Mouse (Mus musculus): ENCODE results near the gene Ascl4. TPM values are rescaled to one million over a fixed set of nuclear protein-coding genes. Genes with fewer than 3 reads are reported as not detected.

Gene Ascl4
- polyA plus RNA-seq (2014; fragmentation: Nextera tagmentation; extraction: Ambion mirVana): 0.14 and 0.15 TPM in 2 replicates

GRCm38 (mm10) chr10:85927676-85928445 is at the start of gene Ascl4:
Gene Ascl4 (plus strand): TSS chr10:85927681.
- Histone ChIP-seq H3K9me3 (ENCODE audit: control insufficient read depth, low read length) (no peaks in the 10 kb centered on the region), H3K4me1 (ENCODE audit: control insufficient read depth, insufficient read depth, low read length) (no peaks in the 10 kb centered on the region), H3K4me2 (ENCODE audit: low read depth, severe bottlenecking) (peak within 1 kb of the TSS; percentile 77), H3K36me3 (ENCODE audit: control insufficient read depth, insufficient read depth, low read length) (no peaks in the 10 kb centered on the region), H3K27ac (replicated peaks; ENCODE audit: low read depth, low read length) (no peak within 1 kb of the TSS), H3K4me3 (ENCODE audit: low read depth, low read length) (peak within 1 kb of the TSS; percentile 41), H3K9ac (ENCODE audit: low read length) (peak within 1 kb of the TSS; percentile 35; the same call in 1 of the 2 replicates), H3K27me3 (ENCODE audit: control insufficient read depth, insufficient read depth, low read length) (peaks cover 12% of the 10 kb centered on the region)
- WGBS: 2% methylated on average over 23 of the region's 23 CpGs
- DNase-seq (ENCODE audit: low spot score) (peak; percentile 56), ATAC-seq (ENCODE audit: insufficient number of reproducible peaks, low FRiP score, low TSS enrichment, low read depth) (no peak)

GRCm38 (mm10) chr10:85879886-85880486 is 47.5 kb upstream of the Ascl4 start:
- peaks cover 27% of the 10 kb centered on the region for H3K36me3 ChIP-seq (ENCODE audit: control insufficient read depth, insufficient read depth, low read length)
- H3K9me3 ChIP-seq (ENCODE audit: control insufficient read depth, low read length): no peaks in the 10 kb centered on the region
- H3K27ac ChIP-seq (replicated peaks; ENCODE audit: low read depth, low read length): no peak overlapping the region
- no peaks in the 10 kb centered on the region for H3K4me1 ChIP-seq (ENCODE audit: control insufficient read depth, insufficient read depth, low read length)
- ATAC-seq (ENCODE audit: insufficient number of reproducible peaks, low FRiP score, low TSS enrichment, low read depth) (no peak), DNase-seq (ENCODE audit: low spot score) (no peak)
- no peak overlapping the region for H3K4me2 ChIP-seq (ENCODE audit: low read depth, severe bottlenecking)
- no peak overlapping the region for H3K9ac ChIP-seq (ENCODE audit: low read length)
- no peak overlapping the region for H3K4me3 ChIP-seq (ENCODE audit: low read depth, low read length)
- WGBS: 91% methylated on average over 8 of the region's 8 CpGs
- H3K27me3 ChIP-seq (ENCODE audit: control insufficient read depth, insufficient read depth, low read length): no peaks in the 10 kb centered on the region

- Histone ChIP-seq H3K4me3 (ENCODE audit: low read depth, low read length) (peak within 1 kb of the TSS; percentile 97), H3K27ac (replicated peaks; ENCODE audit: low read depth, low read length) (peak within 1 kb of the TSS; percentile 72; the same call in 1 of the 2 replicates), H3K9me3 (ENCODE audit: control insufficient read depth, low read length) (no peaks in the 10 kb centered on the region), H3K36me3 (ENCODE audit: control insufficient read depth, insufficient read depth, low read length) (peaks cover 7% of the 10 kb centered on the region; the same call in 1 of the 2 replicates), H3K4me1 (ENCODE audit: control insufficient read depth, insufficient read depth, low read length) (peaks cover 9% of the 10 kb centered on the region; the same call in 1 of the 2 replicates), H3K4me2 (ENCODE audit: low read depth, severe bottlenecking) (peak within 1 kb of the TSS; percentile 75), H3K27me3 (ENCODE audit: control insufficient read depth, insufficient read depth, low read length) (no peaks in the 10 kb centered on the region), H3K9ac (ENCODE audit: low read length) (peak within 1 kb of the TSS; percentile 82)
- ATAC-seq (ENCODE audit: insufficient number of reproducible peaks, low FRiP score, low TSS enrichment, low read depth) (peak; percentile 100), DNase-seq (ENCODE audit: low spot score) (peak; percentile 98)
- WGBS: under 1% methylated on average over 75 of the region's 90 CpGs
These were observed 10.8 kb upstream of the Ascl4 start, which contains the start of gene Prdm4 for GRCm38 (mm10) chr10:85916498-85917309. Gene Prdm4 (minus strand): TSS chr10:85917142.

- H3K4me3 ChIP-seq (ENCODE audit: low read depth, low read length): peak overlapping the region; percentile 41
- DNase-seq (ENCODE audit: low spot score) (peak; percentile 78), ATAC-seq (ENCODE audit: insufficient number of reproducible peaks, low FRiP score, low TSS enrichment, low read depth) (peak; percentile 63; the same call in 1 of the 2 replicates)
- no peaks in the 10 kb centered on the region for H3K4me1 ChIP-seq (ENCODE audit: control insufficient read depth, insufficient read depth, low read length)
- H3K36me3 ChIP-seq (ENCODE audit: control insufficient read depth, insufficient read depth, low read length): no peaks in the 10 kb centered on the region
- H3K27me3 ChIP-seq (ENCODE audit: control insufficient read depth, insufficient read depth, low read length): peaks cover 12% of the 10 kb centered on the region
- no peaks in the 10 kb centered on the region for H3K9me3 ChIP-seq (ENCODE audit: control insufficient read depth, low read length)
- peak overlapping the region; percentile 35; the same call in 1 of the 2 replicates for H3K9ac ChIP-seq (ENCODE audit: low read length)
- H3K4me2 ChIP-seq (ENCODE audit: low read depth, severe bottlenecking): peak overlapping the region; percentile 77
- WGBS: under 1% methylated on average over 63 of the region's 63 CpGs
- no peak overlapping the region for H3K27ac ChIP-seq (replicated peaks; ENCODE audit: low read depth, low read length)
These were observed 1.2 kb downstream of the Ascl4 start for GRCm38 (mm10) chr10:85928499-85929207.

GRCm38 (mm10) chr10:85929208-85929591 is 1.7 kb downstream of the Ascl4 start:
- Histone ChIP-seq H3K27me3 (ENCODE audit: control insufficient read depth, insufficient read depth, low read length) (peaks cover 12% of the 10 kb centered on the region), H3K4me2 (ENCODE audit: low read depth, severe bottlenecking) (peak overlapping the region; percentile 77; the same call in 1 of the 2 replicates), H3K9ac (ENCODE audit: low read length) (no peak overlapping the region), H3K4me3 (ENCODE audit: low read depth, low read length) (no peak overlapping the region; the same call in 1 of the 2 replicates), H3K27ac (replicated peaks; ENCODE audit: low read depth, low read length) (no peak overlapping the region), H3K9me3 (ENCODE audit: control insufficient read depth, low read length) (no peaks in the 10 kb centered on the region), H3K36me3 (ENCODE audit: control insufficient read depth, insufficient read depth, low read length) (no peaks in the 10 kb centered on the region), H3K4me1 (ENCODE audit: control insufficient read depth, insufficient read depth, low read length) (no peaks in the 10 kb centered on the region)
- ATAC-seq (ENCODE audit: insufficient number of reproducible peaks, low FRiP score, low TSS enrichment, low read depth) (no peak), DNase-seq (ENCODE audit: low spot score) (no peak)
- WGBS: 57% methylated on average over 11 of the region's 11 CpGs

GRCm38 (mm10) chr10:85929962-85930361 is 2.5 kb downstream of the Ascl4 start:
- H3K4me1 ChIP-seq (ENCODE audit: control insufficient read depth, insufficient read depth, low read length): no peaks in the 10 kb centered on the region
- H3K9ac ChIP-seq (ENCODE audit: low read length): no peak overlapping the region
- H3K4me2 ChIP-seq (ENCODE audit: low read depth, severe bottlenecking): no peak overlapping the region
- WGBS: 88% methylated on average over 11 of the region's 11 CpGs
- H3K9me3 ChIP-seq (ENCODE audit: control insufficient read depth, low read length): no peaks in the 10 kb centered on the region
- no peak overlapping the region for H3K27ac ChIP-seq (replicated peaks; ENCODE audit: low read depth, low read length)
- H3K27me3 ChIP-seq (ENCODE audit: control insufficient read depth, insufficient read depth, low read length): peaks cover 12% of the 10 kb centered on the region
- ATAC-seq (ENCODE audit: insufficient number of reproducible peaks, low FRiP score, low TSS enrichment, low read depth): no peak
- no peak for DNase-seq (ENCODE audit: low spot score)
- no peak overlapping the region for H3K4me3 ChIP-seq (ENCODE audit: low read depth, low read length)
- no peaks in the 10 kb centered on the region for H3K36me3 ChIP-seq (ENCODE audit: control insufficient read depth, insufficient read depth, low read length)

GRCm38 (mm10) chr10:85936280-85936965 is 8.9 kb downstream of the Ascl4 start:
- H3K9ac ChIP-seq (ENCODE audit: low read length): no peak overlapping the region
- H3K4me2 ChIP-seq (ENCODE audit: low read depth, severe bottlenecking): no peak overlapping the region
- no peak for ATAC-seq (ENCODE audit: insufficient number of reproducible peaks, low FRiP score, low TSS enrichment, low read depth)
- no peak overlapping the region for H3K4me3 ChIP-seq (ENCODE audit: low read depth, low read length)
- 87% methylated on average over 6 of the region's 6 CpGs for WGBS
- no peaks in the 10 kb centered on the region for H3K4me1 ChIP-seq (ENCODE audit: control insufficient read depth, insufficient read depth, low read length)
- no peak for DNase-seq (ENCODE audit: low spot score)
- no peaks in the 10 kb centered on the region; the same call in 1 of the 2 replicates for H3K9me3 ChIP-seq (ENCODE audit: control insufficient read depth, low read length)
- H3K27me3 ChIP-seq (ENCODE audit: control insufficient read depth, insufficient read depth, low read length): no peaks in the 10 kb centered on the region
- H3K36me3 ChIP-seq (ENCODE audit: control insufficient read depth, insufficient read depth, low read length): peaks cover 34% of the 10 kb centered on the region
- no peak overlapping the region for H3K27ac ChIP-seq (replicated peaks; ENCODE audit: low read depth, low read length)
